Mouse (Mus musculus) G1E-ER4 (cell line): Measurements from ENCODE around the gene Enox1. TPM values are rescaled to one million over a fixed set of nuclear protein-coding genes. Genes with fewer than 3 reads are reported as not detected.

ENCODE experiments used
- GATA1 ChIP-seq: IDR thresholded peaks from one replicate; pipeline ENCODE4 v1.8.0; 2012; ENCODE audit warnings: low read length, inconsistent platforms
- polyA plus RNA-seq: library from polyadenylated mRNA; stranded (reverse); fragments of >175 nt; gene quantifications from 2 replicates; pipeline ENCODE4 v1.2.3, GENCODE M21; 2012

Gene Enox1
- not detected in 2 replicates for polyA plus RNA-seq

DNA sequence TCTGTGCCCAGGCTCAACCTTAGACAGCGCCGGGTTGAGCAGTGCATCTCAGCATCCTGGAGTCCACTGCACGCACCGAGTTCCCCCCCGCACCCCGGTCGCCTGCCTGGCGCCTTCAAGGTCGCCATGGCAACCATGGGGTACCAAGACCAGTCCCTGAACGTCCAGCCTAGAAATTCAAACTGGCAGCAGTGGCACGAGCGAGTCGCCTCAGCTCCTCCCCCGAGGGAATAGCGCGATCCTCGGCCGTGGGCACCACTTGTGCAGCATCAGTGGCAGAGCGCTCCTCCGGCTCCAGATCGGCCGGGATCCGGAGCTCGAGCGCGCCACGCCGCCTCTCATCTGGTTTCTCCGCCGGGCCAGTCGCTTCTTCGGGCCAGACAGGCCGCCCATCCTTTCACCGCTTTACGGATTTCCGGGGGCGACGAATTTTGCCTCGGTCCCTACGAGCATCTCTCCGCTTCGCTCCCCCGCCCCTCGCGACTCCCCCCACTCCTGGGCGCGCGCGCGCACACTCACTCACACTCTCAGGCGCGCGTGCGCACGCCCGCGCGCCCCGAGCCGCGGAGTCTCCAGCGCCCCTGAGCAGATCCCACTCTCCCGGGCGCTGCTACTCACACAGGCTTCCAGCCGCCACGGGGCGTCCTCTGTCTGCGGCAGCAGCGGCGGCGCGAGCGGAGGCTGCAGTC is at the start of gene Enox1:
Gene Enox1, plus strand, starts transcription at position 542 of the 689 bp plus-strand sequence.
- no peak for TF ChIP-seq GATA1

DNA sequence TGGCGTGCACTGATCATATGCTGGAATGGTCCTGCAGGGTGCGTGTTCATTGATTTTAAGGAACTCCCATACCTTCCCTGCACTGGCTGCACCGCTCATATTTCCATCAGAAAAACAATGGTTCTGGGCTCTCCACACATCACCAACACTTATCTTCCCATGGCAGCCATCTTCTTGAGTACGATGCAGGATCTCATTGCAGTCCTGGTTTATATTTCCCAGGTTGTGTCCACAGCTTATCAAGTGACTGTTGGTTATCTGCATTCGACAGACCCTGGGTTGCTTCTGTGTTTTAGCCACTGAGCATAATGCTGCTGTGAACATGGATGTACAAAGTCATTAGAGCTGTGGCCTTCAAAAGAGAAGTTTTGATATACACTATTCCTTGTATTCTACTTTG is 26.0 kb upstream of the Enox1 start:
- no peak for TF ChIP-seq GATA1

DNA sequence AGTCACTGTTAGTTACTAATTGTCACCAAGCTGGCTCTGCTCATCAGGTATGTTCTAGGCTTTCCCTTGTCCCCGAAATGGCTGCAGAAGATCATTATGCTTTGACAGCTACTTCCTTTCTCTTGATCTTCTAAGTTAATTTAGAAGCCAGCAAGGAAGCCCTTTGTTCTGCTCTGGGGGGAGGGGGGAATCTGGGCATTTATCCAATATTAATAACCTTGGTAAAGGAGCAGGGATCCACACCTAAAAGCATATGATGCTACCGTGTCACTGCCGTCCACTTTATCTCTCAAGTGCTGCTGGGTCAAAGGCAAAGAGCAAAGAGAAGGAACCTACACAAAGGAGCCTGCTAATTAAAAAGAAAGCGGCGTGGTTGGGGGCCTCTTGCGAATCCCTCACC is 19.6 kb upstream of the Enox1 start:
- no peak for TF ChIP-seq GATA1

DNA sequence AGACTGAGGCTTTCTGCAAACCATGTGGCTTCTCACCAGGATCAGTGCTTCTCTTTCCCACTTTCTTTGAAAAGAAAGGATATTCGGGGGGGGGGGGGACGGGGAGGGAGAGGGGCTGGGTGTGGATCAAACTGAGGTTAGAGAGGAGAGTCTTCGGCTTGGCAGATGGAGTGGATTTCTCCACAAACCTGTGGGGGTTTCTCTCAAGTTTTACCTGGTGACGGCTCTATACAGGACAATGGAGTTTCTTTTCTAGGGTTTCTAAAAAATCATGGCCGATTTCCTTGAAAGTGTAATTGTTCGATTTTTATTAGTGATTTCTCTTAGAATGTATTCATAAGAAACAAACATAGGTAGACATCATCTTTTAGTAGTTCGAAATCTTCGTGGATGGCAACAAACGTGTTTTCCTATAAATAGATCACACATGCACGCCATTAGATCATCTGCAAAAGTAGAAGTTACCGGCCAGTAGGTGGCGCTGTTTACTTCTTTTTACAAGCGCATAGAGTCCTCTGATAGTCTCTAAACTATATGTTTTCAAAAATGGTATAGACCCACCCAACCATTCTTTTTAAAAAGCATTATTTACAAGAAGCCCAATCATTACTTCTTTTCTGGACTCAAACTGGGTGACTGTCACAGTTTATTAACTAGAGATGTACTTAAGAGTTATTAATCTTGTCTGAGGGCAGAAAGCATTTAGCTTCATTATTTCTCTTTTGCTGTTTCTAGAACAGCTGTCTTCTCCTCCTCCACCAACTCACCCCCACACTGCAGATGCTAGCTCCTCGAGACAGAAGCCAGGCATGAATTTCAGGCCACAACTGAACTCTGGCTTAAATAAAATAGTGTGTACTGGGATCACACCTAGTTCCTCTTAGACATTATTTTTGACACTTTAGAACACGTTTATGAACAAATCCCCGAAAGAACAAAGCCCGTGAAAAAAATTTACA is 15.0 kb upstream of the Enox1 start:
- TF ChIP-seq GATA1: no peak

DNA sequence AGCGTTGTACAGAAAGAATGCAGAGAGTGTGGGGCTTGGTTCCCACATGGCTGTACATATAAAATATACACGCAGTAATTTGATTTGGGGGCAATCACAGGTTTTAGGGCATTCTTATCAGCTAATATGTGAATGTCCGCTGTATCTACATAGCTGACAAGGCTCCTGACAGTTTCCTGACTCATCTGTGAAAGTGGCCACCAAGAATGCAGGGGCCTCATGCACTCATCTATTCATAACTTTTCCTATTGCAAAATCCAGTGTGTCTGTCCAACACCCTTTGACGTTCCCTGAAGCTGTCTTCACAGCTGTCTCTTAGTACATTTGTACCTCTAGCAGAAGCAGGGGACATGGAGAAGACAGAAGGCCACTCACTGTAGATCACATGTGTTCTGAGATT is 11.5 kb upstream of the Enox1 start:
- TF ChIP-seq GATA1: no peak

DNA sequence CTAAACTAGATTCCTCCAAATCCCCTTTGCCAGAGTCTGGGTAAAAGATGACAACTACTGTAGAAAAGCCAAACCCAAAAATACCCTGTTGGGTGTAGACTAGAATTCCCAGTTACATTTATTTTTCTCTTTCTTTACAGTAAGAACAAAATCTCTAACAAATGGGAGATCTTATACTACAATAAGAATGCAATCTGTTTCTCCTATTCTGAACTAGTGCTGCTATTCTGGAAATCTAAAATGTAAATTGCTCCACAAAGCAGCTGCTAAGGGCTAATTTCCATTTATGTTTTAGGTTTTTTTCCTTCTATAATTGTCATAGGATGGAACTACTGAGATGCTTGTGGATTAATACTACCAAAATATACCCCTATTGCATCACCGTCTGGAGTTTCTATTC is 8.9 kb upstream of the Enox1 start:
- no peak for TF ChIP-seq GATA1

DNA sequence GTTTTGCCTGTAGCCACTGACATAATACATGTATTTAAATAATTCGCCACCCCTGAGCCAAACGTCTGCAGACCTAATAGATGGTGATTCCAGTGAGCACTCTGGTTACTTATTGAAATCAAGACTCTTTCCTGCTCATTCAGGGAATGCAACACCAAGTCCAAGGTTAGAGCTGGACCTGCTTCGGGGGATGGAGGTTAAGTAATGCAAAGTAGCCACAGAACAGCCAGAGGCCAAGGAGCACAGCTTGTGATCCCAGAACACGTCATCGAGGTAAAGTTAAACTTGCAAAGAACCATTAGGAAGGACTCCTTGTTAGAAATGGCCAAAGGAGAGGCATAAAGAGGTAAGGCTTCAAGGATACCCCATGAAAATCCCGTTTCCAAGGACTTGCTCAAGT is 6.0 kb upstream of the Enox1 start:
- no peak for TF ChIP-seq GATA1

DNA sequence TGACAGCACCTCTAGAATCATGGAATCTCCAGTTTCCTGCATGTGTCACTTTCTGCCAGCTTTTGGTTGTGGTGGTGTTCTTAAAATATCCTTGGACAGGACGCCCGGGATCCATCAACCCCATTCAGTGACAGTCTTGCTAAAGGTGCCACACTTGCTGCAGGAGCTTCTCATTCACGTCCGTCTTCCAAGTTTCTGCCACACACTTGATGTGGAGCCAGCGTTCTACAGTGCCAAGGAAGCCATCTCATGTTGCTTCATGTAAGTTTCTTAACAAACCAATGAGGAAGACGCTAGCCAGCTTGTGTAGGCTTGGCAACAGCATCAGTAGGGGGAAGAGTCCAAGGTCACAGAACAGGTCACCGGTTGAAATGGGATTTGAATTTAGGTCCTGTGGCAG is 5.1 kb upstream of the Enox1 start:
- no peak for TF ChIP-seq GATA1

DNA sequence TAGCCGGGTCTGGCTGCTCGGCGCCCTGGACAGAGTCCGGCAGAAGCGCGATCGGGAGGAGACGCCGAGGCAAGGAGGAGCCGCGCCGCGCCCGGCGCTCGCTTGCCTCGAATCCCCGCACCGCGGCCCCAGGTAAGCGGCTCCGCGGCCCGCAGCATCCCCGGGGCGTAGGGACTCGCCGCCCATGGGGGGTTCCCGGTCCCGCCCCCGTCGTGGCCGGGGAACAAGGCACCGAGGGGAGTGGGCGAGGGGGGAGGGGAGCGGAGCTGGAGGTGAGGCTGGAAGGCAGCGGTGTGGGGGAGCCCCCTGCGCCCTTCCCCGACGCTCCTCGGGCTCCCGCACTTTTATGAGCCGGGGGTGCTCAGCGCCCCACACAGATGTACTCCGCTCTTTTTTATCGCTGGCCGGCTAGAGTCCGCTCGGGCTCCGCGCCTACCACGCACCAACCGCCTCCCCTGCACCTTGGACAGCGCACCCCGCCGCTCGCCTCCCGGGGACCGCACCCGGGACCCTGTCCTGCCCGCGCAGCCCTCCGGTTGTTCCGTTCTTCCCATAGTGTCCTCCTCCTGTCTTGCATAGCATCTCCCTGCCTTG is 445 bp downstream of the Enox1 start:
- TF ChIP-seq GATA1: no peak

DNA sequence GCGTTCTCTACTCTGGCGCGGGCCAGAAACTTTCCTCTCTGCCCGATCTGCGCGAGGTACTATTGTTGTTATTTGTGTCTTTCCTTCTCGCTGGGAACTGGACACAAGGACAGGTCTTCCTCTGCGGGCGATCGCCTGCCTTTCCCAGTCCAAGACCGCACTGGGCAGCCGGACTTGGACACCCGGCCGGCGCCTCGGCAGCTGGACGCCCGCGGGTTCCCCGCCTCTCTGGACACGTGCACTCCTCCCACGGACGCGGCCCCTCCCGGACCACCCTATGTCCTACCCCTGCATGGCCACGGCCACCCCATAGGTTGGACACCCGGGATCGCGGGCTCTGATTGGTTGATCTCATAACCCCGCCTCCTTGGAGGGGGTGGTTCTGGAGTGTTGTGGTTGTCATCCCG is 945 bp downstream of the Enox1 start:
- TF ChIP-seq GATA1: no peak

DNA sequence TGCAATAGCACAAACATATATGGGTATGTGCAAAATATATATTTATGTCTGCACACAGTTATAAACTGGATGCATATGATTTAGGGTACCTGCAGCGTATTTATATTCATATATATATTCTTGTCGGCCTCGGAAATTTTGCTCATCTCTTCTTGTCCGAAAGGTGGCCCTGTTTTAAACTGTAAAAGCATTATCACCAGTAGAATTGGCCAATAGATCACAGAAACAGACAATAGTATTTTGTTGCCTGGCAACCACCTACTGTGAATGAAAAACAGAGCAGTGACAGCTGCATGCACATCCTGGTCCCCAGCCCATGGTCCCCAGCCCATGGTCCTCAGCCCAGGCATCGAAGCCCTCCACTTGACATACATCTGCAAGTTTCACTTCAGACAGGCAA is 2.8 kb downstream of the Enox1 start:
- no peak for TF ChIP-seq GATA1

DNA sequence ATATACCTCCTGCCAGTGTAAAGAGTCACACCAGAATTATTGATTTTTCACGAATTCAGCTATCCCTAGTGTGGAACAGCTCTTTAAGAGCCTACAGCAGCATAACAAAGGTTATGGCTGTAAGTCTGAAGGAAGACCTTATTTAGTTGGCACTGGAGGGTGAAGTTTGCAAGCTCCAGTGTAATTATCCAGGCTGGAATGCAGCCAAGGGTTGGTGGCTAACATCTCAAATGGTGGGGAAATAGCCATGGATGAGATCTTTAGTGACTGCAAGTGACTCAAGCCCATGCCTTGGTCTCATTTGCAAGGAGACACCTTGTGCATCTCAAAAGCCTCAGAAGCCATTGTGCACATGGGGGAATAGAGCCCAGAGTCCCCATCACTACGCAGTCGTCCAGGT is 5.9 kb downstream of the Enox1 start:
- TF ChIP-seq GATA1: no peak

DNA sequence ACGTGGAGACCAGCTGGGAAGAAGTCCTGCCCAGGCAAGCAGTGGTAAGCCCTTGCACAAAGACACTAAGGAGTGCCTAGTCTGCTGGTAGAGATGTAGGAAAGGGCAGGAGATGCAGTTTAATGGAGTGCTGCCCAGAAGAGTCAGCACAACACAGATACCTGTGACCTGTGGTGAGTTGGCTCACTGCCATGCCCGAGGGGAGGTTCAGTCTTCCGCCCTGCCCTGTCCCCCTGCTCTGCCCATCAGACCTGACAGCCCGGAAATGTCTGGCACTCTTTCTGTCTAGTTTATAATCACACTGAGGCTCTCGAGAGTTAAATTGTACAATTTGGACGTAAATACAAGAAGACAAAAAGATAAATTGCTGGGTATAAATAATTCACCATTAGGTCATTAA is 7.8 kb downstream of the Enox1 start:
- TF ChIP-seq GATA1: no peak

DNA sequence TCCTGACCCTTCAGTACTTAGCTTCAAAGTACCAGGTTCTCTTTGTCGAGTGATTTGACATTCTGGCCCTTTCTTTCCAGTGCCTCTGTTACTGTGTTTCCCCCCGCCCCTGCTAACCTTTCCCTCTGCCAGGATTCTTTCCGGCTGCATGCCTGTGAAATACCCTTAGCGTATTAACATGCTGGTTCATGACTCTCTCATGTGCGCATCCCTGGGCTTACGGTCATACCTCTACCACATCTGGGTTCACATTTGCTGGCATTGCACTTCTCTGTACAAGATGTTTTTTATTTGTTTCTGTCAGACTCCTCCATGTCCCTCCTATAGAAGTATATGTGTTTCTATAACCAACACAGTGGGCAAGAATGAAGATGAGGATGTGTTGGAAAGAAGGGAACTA is 11.6 kb downstream of the Enox1 start:
- TF ChIP-seq GATA1: no peak

DNA sequence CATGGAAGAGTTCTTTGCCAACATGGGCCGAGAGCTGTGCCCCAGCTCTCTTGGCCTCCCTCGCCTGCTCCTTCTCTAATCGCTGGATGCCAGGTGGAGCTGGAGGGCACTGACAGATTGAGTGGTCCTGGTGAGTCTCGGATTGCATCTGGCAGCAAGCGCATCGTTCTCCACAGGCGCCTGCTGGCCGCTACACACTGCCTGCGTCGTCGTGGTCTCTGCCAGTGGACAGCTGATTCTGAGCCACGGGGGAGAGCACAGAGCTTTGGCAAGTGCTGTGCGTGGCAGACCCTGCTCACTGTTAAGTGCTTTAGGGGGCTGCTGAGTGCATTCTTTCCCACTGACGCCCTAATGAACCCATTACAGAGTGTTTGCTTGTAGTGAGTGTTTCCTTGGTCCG is 17.9 kb downstream of the Enox1 start:
- no peak for TF ChIP-seq GATA1

DNA sequence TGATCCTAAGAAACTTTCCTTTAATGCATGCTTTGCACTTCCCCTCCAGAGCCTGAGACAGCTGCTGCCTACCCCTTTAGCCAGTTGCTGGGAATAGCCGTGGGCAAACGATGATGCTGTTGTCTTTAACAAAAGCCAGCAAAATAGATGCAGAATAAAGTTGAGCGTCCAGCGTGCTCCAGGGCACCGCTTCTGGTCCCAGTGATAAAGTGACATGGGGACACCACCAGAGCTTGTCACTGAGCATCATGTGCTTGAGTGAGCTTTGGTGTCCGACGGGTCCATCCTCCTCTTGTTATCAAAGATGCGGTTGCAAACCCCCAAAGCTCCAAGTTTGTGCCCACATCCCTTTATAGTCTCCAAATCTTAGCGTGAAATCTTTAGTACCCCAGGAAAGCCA is 18.4 kb downstream of the Enox1 start:
- no peak for TF ChIP-seq GATA1
